Mouse (Mus musculus): ENCODE results near the gene Gars. TPM values are rescaled to one million over a fixed set of nuclear protein-coding genes. Genes with fewer than 3 reads are reported as not detected.

Gene Gars
- polyA plus RNA-seq, 2 experiments = 81.9 to 136 TPM

- Histone ChIP-seq H3K27me3 (ENCODE audit: control insufficient read depth, insufficient read depth, low read length) (no peaks in the 10 kb centered on the region), H3K9me3 (ENCODE audit: control insufficient read depth, low read length) (no peaks in the 10 kb centered on the region), H3K4me1 (ENCODE audit: control insufficient read depth, insufficient read depth, low read length) (no peaks in the 10 kb centered on the region), H3K9ac (ENCODE audit: low read depth, low read length, severe bottlenecking) (no peak overlapping the region), H3K36me3 (ENCODE audit: control insufficient read depth, insufficient read depth, low read length) (no peaks in the 10 kb centered on the region), H3K27ac (replicated peaks; ENCODE audit: low read depth, low read length) (no peak overlapping the region), H3K4me2 (replicated peaks; ENCODE audit: low read depth, low read length, severe bottlenecking) (peak overlapping the region; percentile 16; the same call in 1 of the 2 replicates), H3K4me3 (replicated peaks; ENCODE audit: low read length) (no peak overlapping the region)
- TF ChIP-seq POLR2A (IDR thresholded peaks at IDR 0.05; ENCODE audit: borderline replicate concordance, extremely low read depth, insufficient read depth, insufficient read length) = no peak
- DNase-seq (ENCODE audit: low spot score) (peak; percentile 81), ATAC-seq (ENCODE audit: low FRiP score, low read depth) (peak; percentile 83)
- WGBS = 24% methylated on average over 15 of the region's 15 CpGs
Measured at GRCm38 (mm10) chr6:55016710-55017583, 20.9 kb upstream of the Gars start.

- H3K36me3 ChIP-seq (ENCODE audit: control insufficient read depth, insufficient read depth, low read length) = no peaks in the 10 kb centered on the region
- H3K4me2 ChIP-seq (replicated peaks; ENCODE audit: low read depth, low read length, severe bottlenecking) = no peak overlapping the region
- no peaks in the 10 kb centered on the region for H3K27me3 ChIP-seq (ENCODE audit: control insufficient read depth, insufficient read depth, low read length)
- no peak for DNase-seq (ENCODE audit: low spot score)
- WGBS = 58% methylated on average over 2 of the region's 2 CpGs
- H3K9me3 ChIP-seq (ENCODE audit: control insufficient read depth, low read length) = no peaks in the 10 kb centered on the region
- H3K4me1 ChIP-seq (ENCODE audit: control insufficient read depth, insufficient read depth, low read length) = no peaks in the 10 kb centered on the region
- no peak overlapping the region for H3K9ac ChIP-seq (ENCODE audit: low read depth, low read length, severe bottlenecking)
- no peak overlapping the region for H3K4me3 ChIP-seq (replicated peaks; ENCODE audit: low read length)
- no peak for ATAC-seq (ENCODE audit: low FRiP score, low read depth)
- no peak overlapping the region for H3K27ac ChIP-seq (replicated peaks; ENCODE audit: low read depth, low read length)
- TF ChIP-seq POLR2A (IDR thresholded peaks at IDR 0.05; ENCODE audit: borderline replicate concordance, extremely low read depth, insufficient read depth, insufficient read length) = no peak
Measured at GRCm38 (mm10) chr6:55018417-55018816, 19.4 kb upstream of the Gars start.

DNA sequence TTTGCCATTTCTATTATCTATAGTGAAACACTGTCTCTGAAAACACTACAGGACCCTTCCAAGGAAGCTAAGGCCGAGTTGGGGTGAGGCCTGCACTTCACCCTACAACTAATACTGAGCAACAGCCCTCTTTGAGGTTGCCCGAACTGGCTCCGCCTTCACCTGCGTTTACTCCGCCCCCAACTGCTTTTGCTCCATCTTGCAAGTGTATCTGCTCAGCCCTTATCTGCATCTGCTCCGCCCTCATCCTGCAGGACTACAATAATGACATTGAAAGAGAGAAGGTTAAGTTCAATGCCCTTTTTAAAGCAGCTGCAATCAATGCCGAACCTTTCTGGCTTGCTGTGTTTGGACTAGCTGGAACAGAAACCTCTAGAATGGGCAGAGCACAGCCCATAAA lies 16.0 kb upstream of the Gars start:
- Histone ChIP-seq H3K4me1 (ENCODE audit: control insufficient read depth, insufficient read depth, low read length) (no peaks in the 10 kb centered on the region), H3K4me3 (replicated peaks; ENCODE audit: low read length) (no peak overlapping the region), H3K36me3 (ENCODE audit: control insufficient read depth, insufficient read depth, low read length) (no peaks in the 10 kb centered on the region), H3K27ac (replicated peaks; ENCODE audit: low read depth, low read length) (no peak overlapping the region), H3K9me3 (ENCODE audit: control insufficient read depth, low read length) (no peaks in the 10 kb centered on the region), H3K27me3 (ENCODE audit: control insufficient read depth, insufficient read depth, low read length) (no peaks in the 10 kb centered on the region), H3K9ac (ENCODE audit: low read depth, low read length, severe bottlenecking) (no peak overlapping the region), H3K4me2 (replicated peaks; ENCODE audit: low read depth, low read length, severe bottlenecking) (no peak overlapping the region)
- TF ChIP-seq POLR2A (IDR thresholded peaks at IDR 0.05; ENCODE audit: borderline replicate concordance, extremely low read depth, insufficient read depth, insufficient read length) = no peak
- DNase-seq (ENCODE audit: low spot score) (no peak), ATAC-seq (ENCODE audit: low FRiP score, low read depth) (no peak)
- 88% methylated on average over 7 of the region's 7 CpGs for WGBS

GRCm38 (mm10) chr6:55027642-55028041 lies 10.2 kb upstream of the Gars start:
- 35% methylated on average over 2 of the region's 2 CpGs for WGBS
- DNase-seq (ENCODE audit: low spot score) = no peak

GRCm38 (mm10) chr6:55036731-55037130 lies 1.1 kb upstream of the Gars start:
- Histone ChIP-seq H3K36me3 (ENCODE audit: control insufficient read depth, insufficient read depth, low read length) (no peaks in the 10 kb centered on the region), H3K27ac (replicated peaks; ENCODE audit: low read depth, low read length) (no peak overlapping the region), H3K4me2 (replicated peaks; ENCODE audit: low read depth, low read length, severe bottlenecking) (no peak overlapping the region), H3K9me3 (ENCODE audit: control insufficient read depth, low read length) (no peaks in the 10 kb centered on the region), H3K27me3 (ENCODE audit: control insufficient read depth, insufficient read depth, low read length) (no peaks in the 10 kb centered on the region), H3K4me3 (replicated peaks; ENCODE audit: low read length) (no peak overlapping the region), H3K9ac (ENCODE audit: low read depth, low read length, severe bottlenecking) (no peak overlapping the region), H3K4me1 (ENCODE audit: control insufficient read depth, insufficient read depth, low read length) (peaks cover 12% of the 10 kb centered on the region)
- TF ChIP-seq POLR2A (IDR thresholded peaks at IDR 0.05; ENCODE audit: borderline replicate concordance, extremely low read depth, insufficient read depth, insufficient read length) = no peak
- DNase-seq (ENCODE audit: low spot score) (no peak), ATAC-seq (ENCODE audit: low FRiP score, low read depth) (no peak)
- WGBS = 84% methylated on average over 4 of the region's 4 CpGs

More at GRCm38 (mm10) chr6:55027642-55028041, 10.2 kb upstream of the Gars start:
- no peaks in the 10 kb centered on the region for H3K27me3 ChIP-seq (ENCODE audit: control insufficient read depth, insufficient read depth, low read length)
- TF ChIP-seq POLR2A (IDR thresholded peaks at IDR 0.05; ENCODE audit: borderline replicate concordance, extremely low read depth, insufficient read depth, insufficient read length) = no peak
- H3K4me1 ChIP-seq (ENCODE audit: control insufficient read depth, insufficient read depth, low read length) = no peaks in the 10 kb centered on the region
- no peak overlapping the region for H3K9ac ChIP-seq (ENCODE audit: low read depth, low read length, severe bottlenecking)
- H3K27ac ChIP-seq (replicated peaks; ENCODE audit: low read depth, low read length) = no peak overlapping the region
- ATAC-seq (ENCODE audit: low FRiP score, low read depth) = no peak
- H3K4me3 ChIP-seq (replicated peaks; ENCODE audit: low read length) = no peak overlapping the region
- H3K36me3 ChIP-seq (ENCODE audit: control insufficient read depth, insufficient read depth, low read length) = no peaks in the 10 kb centered on the region
- no peak overlapping the region for H3K4me2 ChIP-seq (replicated peaks; ENCODE audit: low read depth, low read length, severe bottlenecking)
- H3K9me3 ChIP-seq (ENCODE audit: control insufficient read depth, low read length) = no peaks in the 10 kb centered on the region

Data from limb, embryonic 14.5 days (tissue).